Mouse (Mus musculus) testis, postnatal 14 days (tissue): ENCODE data around the gene Gtf2ird2.

Experiments used
- DNase-seq: peaks from one replicate; pipeline ENCODE4 v3.0.0; 2021; ENCODE audit warnings: low spot score

Gtf2ird2 gene

GRCm38 (mm10) chr5:134270566-134270965 is 86.7 kb downstream of the Gtf2ird2 start:
- DNase-seq = no peak

GRCm38 (mm10) chr5:134271421-134271820 is 87.6 kb downstream of the Gtf2ird2 start:
- DNase-seq = no peak

- no peak for DNase-seq
Observed at GRCm38 (mm10) chr5:134272761-134273160, 88.9 kb downstream of the Gtf2ird2 start.

- no peak for DNase-seq
Observed at GRCm38 (mm10) chr5:134273761-134274160, 89.9 kb downstream of the Gtf2ird2 start.
